Mouse (Mus musculus): Measurements from ENCODE around the gene Dlg5. TPM values are rescaled to one million over a fixed set of nuclear protein-coding genes. Genes with fewer than 3 reads are reported as not detected.

Dlg5 gene
- polyA plus RNA-seq, 1 experiment: 40.9 TPM

GRCm38 (mm10) chr14:24125069-24125468 lies 120.7 kb downstream of the Dlg5 start:
- Histone ChIP-seq H3K27ac (ENCODE audit: insufficient read depth, low read length) (no peak overlapping the region), H3K27me3 (ENCODE audit: control insufficient read depth, insufficient read depth, low read length, poor library complexity, severe bottlenecking) (no peaks in the 10 kb centered on the region), H3K4me3 (ENCODE audit: low read depth, low read length) (no peak overlapping the region), H3K9ac (ENCODE audit: low read depth, poor library complexity, severe bottlenecking) (no peak overlapping the region), H3K9me3 (replicated peaks; ENCODE audit: control insufficient read depth, insufficient read depth, low read length, poor library complexity, severe bottlenecking) (no peaks in the 10 kb centered on the region), H3K36me3 (ENCODE audit: control insufficient read depth, insufficient read depth, low read length, poor library complexity, severe bottlenecking) (no peaks in the 10 kb centered on the region), H3K4me1 (ENCODE audit: control insufficient read depth, insufficient read depth, low read length) (no peaks in the 10 kb centered on the region)
- no peak for TF ChIP-seq POLR2A (IDR thresholded peaks at IDR 0.05; ENCODE audit: insufficient read depth, low read length)
- TF ChIP-seq CTCF (IDR thresholded peaks at IDR 0.05; ENCODE audit: low read depth, low read length): no peak
- no peak for TF ChIP-seq EP300 (IDR thresholded peaks at IDR 0.05; ENCODE audit: insufficient read depth, low read depth, low read length)

GRCm38 (mm10) chr14:24124171-24124570 lies 121.5 kb downstream of the Dlg5 start:
- no peaks in the 10 kb centered on the region for H3K4me1 ChIP-seq (ENCODE audit: control insufficient read depth, insufficient read depth, low read length)
- TF ChIP-seq EP300 (IDR thresholded peaks at IDR 0.05; ENCODE audit: insufficient read depth, low read depth, low read length) (no peak), CTCF (IDR thresholded peaks at IDR 0.05; ENCODE audit: low read depth, low read length) (no peak), POLR2A (IDR thresholded peaks at IDR 0.05; ENCODE audit: insufficient read depth, low read length) (no peak)
- no peaks in the 10 kb centered on the region for H3K27me3 ChIP-seq (ENCODE audit: control insufficient read depth, insufficient read depth, low read length, poor library complexity, severe bottlenecking)
- H3K4me3 ChIP-seq (ENCODE audit: low read depth, low read length): no peak overlapping the region
- no peaks in the 10 kb centered on the region for H3K9me3 ChIP-seq (replicated peaks; ENCODE audit: control insufficient read depth, insufficient read depth, low read length, poor library complexity, severe bottlenecking)
- no peak overlapping the region for H3K27ac ChIP-seq (ENCODE audit: insufficient read depth, low read length)
- H3K36me3 ChIP-seq (ENCODE audit: control insufficient read depth, insufficient read depth, low read length, poor library complexity, severe bottlenecking): no peaks in the 10 kb centered on the region
- no peak overlapping the region for H3K9ac ChIP-seq (ENCODE audit: low read depth, poor library complexity, severe bottlenecking)

- H3K4me1 ChIP-seq (ENCODE audit: control insufficient read depth, insufficient read depth, low read length): peaks cover 2% of the 10 kb centered on the region
- no peaks in the 10 kb centered on the region for H3K9me3 ChIP-seq (replicated peaks; ENCODE audit: control insufficient read depth, insufficient read depth, low read length, poor library complexity, severe bottlenecking)
- H3K36me3 ChIP-seq (ENCODE audit: control insufficient read depth, insufficient read depth, low read length, poor library complexity, severe bottlenecking): no peaks in the 10 kb centered on the region
- no peak overlapping the region for H3K9ac ChIP-seq (ENCODE audit: low read depth, poor library complexity, severe bottlenecking)
- no peak overlapping the region for H3K27ac ChIP-seq (ENCODE audit: insufficient read depth, low read length)
- H3K4me3 ChIP-seq (ENCODE audit: low read depth, low read length): no peak overlapping the region
- no peak for TF ChIP-seq CTCF (IDR thresholded peaks at IDR 0.05; ENCODE audit: low read depth, low read length)
- no peak for TF ChIP-seq POLR2A (IDR thresholded peaks at IDR 0.05; ENCODE audit: insufficient read depth, low read length)
- no peak for TF ChIP-seq EP300 (IDR thresholded peaks at IDR 0.05; ENCODE audit: insufficient read depth, low read depth, low read length)
- no peaks in the 10 kb centered on the region for H3K27me3 ChIP-seq (ENCODE audit: control insufficient read depth, insufficient read depth, low read length, poor library complexity, severe bottlenecking)
These were observed 139.0 kb downstream of the Dlg5 start for GRCm38 (mm10) chr14:24106734-24107133.

- no peak overlapping the region for H3K4me3 ChIP-seq (ENCODE audit: low read depth, low read length)
- H3K9ac ChIP-seq (ENCODE audit: low read depth, poor library complexity, severe bottlenecking): no peak overlapping the region
- H3K36me3 ChIP-seq (ENCODE audit: control insufficient read depth, insufficient read depth, low read length, poor library complexity, severe bottlenecking): no peaks in the 10 kb centered on the region
- no peaks in the 10 kb centered on the region for H3K4me1 ChIP-seq (ENCODE audit: control insufficient read depth, insufficient read depth, low read length)
- TF ChIP-seq POLR2A (IDR thresholded peaks at IDR 0.05; ENCODE audit: insufficient read depth, low read length) (no peak), CTCF (IDR thresholded peaks at IDR 0.05; ENCODE audit: low read depth, low read length) (no peak)
- H3K27ac ChIP-seq (ENCODE audit: insufficient read depth, low read length): no peak overlapping the region
- no peaks in the 10 kb centered on the region for H3K27me3 ChIP-seq (ENCODE audit: control insufficient read depth, insufficient read depth, low read length, poor library complexity, severe bottlenecking)
- no peaks in the 10 kb centered on the region for H3K9me3 ChIP-seq (replicated peaks; ENCODE audit: control insufficient read depth, insufficient read depth, low read length, poor library complexity, severe bottlenecking)
These were observed 146.9 kb downstream of the Dlg5 start for GRCm38 (mm10) chr14:24098828-24099227.

GRCm38 (mm10) chr14:24094656-24095055 lies 151.1 kb downstream of the Dlg5 start:
- Histone ChIP-seq H3K36me3 (ENCODE audit: control insufficient read depth, insufficient read depth, low read length, poor library complexity, severe bottlenecking) (no peaks in the 10 kb centered on the region), H3K27me3 (ENCODE audit: control insufficient read depth, insufficient read depth, low read length, poor library complexity, severe bottlenecking) (no peaks in the 10 kb centered on the region), H3K4me1 (ENCODE audit: control insufficient read depth, insufficient read depth, low read length) (no peaks in the 10 kb centered on the region), H3K27ac (ENCODE audit: insufficient read depth, low read length) (no peak overlapping the region), H3K9me3 (replicated peaks; ENCODE audit: control insufficient read depth, insufficient read depth, low read length, poor library complexity, severe bottlenecking) (no peaks in the 10 kb centered on the region), H3K9ac (ENCODE audit: low read depth, poor library complexity, severe bottlenecking) (no peak overlapping the region), H3K4me3 (ENCODE audit: low read depth, low read length) (no peak overlapping the region)
- no peak for TF ChIP-seq POLR2A (IDR thresholded peaks at IDR 0.05; ENCODE audit: insufficient read depth, low read length)
- no peak for TF ChIP-seq EP300 (IDR thresholded peaks at IDR 0.05; ENCODE audit: insufficient read depth, low read depth, low read length)
- no peak for TF ChIP-seq CTCF (IDR thresholded peaks at IDR 0.05; ENCODE audit: low read depth, low read length)

- H3K9me3 ChIP-seq (replicated peaks; ENCODE audit: control insufficient read depth, insufficient read depth, low read length, poor library complexity, severe bottlenecking): no peaks in the 10 kb centered on the region
These were observed 152.5 kb downstream of the Dlg5 start for GRCm38 (mm10) chr14:24093221-24093620.

More at GRCm38 (mm10) chr14:24093221-24093620, 152.5 kb downstream of the Dlg5 start:
- TF ChIP-seq EP300 (IDR thresholded peaks at IDR 0.05; ENCODE audit: insufficient read depth, low read depth, low read length): no peak
- TF ChIP-seq CTCF (IDR thresholded peaks at IDR 0.05; ENCODE audit: low read depth, low read length): no peak
- TF ChIP-seq POLR2A (IDR thresholded peaks at IDR 0.05; ENCODE audit: insufficient read depth, low read length): no peak
- Histone ChIP-seq H3K27me3 (ENCODE audit: control insufficient read depth, insufficient read depth, low read length, poor library complexity, severe bottlenecking) (no peaks in the 10 kb centered on the region), H3K4me3 (ENCODE audit: low read depth, low read length) (no peak overlapping the region), H3K36me3 (ENCODE audit: control insufficient read depth, insufficient read depth, low read length, poor library complexity, severe bottlenecking) (no peaks in the 10 kb centered on the region), H3K4me1 (ENCODE audit: control insufficient read depth, insufficient read depth, low read length) (no peaks in the 10 kb centered on the region), H3K9ac (ENCODE audit: low read depth, poor library complexity, severe bottlenecking) (no peak overlapping the region), H3K27ac (ENCODE audit: insufficient read depth, low read length) (no peak overlapping the region)

All from ES-Bruce4 (cell line).